Mouse (Mus musculus) spleen, adult 18-20 months (tissue): ENCODE results near the gene Lactb.
"Not testable (repeated sequence)": the region's sequence is repeated elsewhere in the genome, so short reads cannot be mapped to it uniquely, and the experiment has no call there.

Experiments
- DNase-seq, 2 experiments: peaks; one replicate each; pipeline ENCODE4 v3.0.0; 2022; ENCODE audit warnings: mixed read lengths in 2 of 2

Gene Lactb

GRCm38 (mm10) chr9:66919382-66919971 is 55.8 kb downstream of the Lactb start, which contains the start of gene Rab8b:
TSS of gene Rab8b (minus strand) at chr9:66919687.
- DNase-seq, result peak; percentile 94 to 96

- DNase-seq, result no peak
Measured at GRCm38 (mm10) chr9:66918672-66919330, 56.5 kb downstream of the Lactb start.

- DNase-seq, result no peak
Measured at GRCm38 (mm10) chr9:66917892-66918255, 57.4 kb downstream of the Lactb start.

- DNase-seq, result no peak
Measured at GRCm38 (mm10) chr9:66917216-66917891, 57.9 kb downstream of the Lactb start.

GRCm38 (mm10) chr9:66915869-66916785 is 59.2 kb downstream of the Lactb start:
- no peak for DNase-seq

- DNase-seq, result no peak
Measured at GRCm38 (mm10) chr9:66915401-66915800, 59.9 kb downstream of the Lactb start.

- no peak for DNase-seq
Measured at GRCm38 (mm10) chr9:66914540-66914939, 60.7 kb downstream of the Lactb start.

GRCm38 (mm10) chr9:66913254-66913934 is 61.9 kb downstream of the Lactb start:
- DNase-seq, result not testable (repeated sequence)

GRCm38 (mm10) chr9:66912304-66912703 is 63.0 kb downstream of the Lactb start:
- DNase-seq, result no peak

GRCm38 (mm10) chr9:66910677-66911076 is 64.6 kb downstream of the Lactb start:
- DNase-seq, result no peak

- no peak for DNase-seq
Measured at GRCm38 (mm10) chr9:66909922-66910321, 65.4 kb downstream of the Lactb start.

GRCm38 (mm10) chr9:66907746-66908397 is 67.4 kb downstream of the Lactb start:
- no peak for DNase-seq

GRCm38 (mm10) chr9:66907126-66907525 is 68.2 kb downstream of the Lactb start:
- DNase-seq, result no peak

GRCm38 (mm10) chr9:66905990-66906389 is 69.3 kb downstream of the Lactb start:
- DNase-seq, result no peak
